Mouse (Mus musculus): ENCODE measurements around the gene Litaf.
A peak's percentile ranks its signal among the peaks of the same experiment; 100 is the strongest.
"Not testable (repeated sequence)": the region's sequence is repeated elsewhere in the genome, so short reads cannot be mapped to it uniquely, and the experiment has no call there.

Litaf gene

DNA sequence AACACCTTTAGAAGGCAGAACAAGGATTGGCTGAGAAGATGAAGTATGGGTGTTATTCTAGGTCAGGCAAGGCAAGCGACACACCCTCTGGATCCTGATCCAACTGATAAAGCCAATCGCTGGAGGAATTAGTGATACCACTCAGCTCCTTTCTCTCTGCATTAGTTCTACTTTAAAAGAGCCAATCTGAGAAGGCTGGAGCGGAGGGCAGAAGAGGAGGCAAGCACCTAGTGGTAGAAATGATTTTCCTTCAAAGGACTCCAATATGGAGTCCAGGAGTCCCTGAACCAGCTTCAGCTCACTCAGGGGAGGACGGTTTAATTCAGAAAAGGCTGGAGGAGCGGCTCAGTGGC lies 74.2 kb downstream of the Litaf start:
- DNase-seq (ENCODE audit: low read depth), result peak; percentile 15

DNA sequence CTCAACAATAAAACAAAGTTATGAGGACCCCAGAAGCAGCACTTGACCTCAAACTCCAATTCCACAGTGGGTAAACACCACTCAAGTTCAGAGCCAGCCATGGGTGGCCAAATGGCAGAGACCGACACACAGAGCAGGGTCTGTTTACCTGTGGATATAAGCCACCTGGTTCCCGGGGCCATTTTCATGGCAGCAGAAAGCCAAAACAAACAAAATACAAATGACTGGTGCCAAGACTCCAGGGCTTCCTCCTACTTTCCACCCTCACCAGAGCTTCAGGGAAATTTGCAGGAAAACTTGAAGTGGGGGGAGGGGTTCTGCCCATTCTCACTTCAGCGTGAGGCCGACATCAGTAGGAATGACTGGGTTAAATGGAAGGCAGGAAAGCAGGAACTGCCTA lies 75.2 kb downstream of the Litaf start:
- DNase-seq (ENCODE audit: low read depth), result no peak

DNA sequence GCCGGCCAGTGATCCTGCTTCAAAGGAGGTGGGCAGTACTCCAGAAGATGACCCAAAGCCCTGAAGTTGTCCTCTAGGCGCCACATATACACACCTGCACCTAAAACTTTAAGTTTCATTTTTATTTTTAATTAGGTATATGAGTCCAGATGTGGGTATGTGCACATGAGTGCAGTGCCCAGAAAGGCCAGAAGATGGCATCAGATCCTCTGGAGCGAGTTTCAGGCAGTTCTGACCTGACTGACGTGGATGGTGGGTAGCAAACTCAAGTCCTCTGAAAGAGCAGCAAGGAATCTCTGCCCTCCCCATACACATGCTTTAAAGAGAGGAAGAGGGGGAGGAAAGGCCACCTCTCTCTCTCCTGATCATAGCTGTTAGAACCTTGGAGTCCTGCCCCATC lies 76.1 kb downstream of the Litaf start:
- peak; percentile 23 for DNase-seq (ENCODE audit: low read depth)

DNA sequence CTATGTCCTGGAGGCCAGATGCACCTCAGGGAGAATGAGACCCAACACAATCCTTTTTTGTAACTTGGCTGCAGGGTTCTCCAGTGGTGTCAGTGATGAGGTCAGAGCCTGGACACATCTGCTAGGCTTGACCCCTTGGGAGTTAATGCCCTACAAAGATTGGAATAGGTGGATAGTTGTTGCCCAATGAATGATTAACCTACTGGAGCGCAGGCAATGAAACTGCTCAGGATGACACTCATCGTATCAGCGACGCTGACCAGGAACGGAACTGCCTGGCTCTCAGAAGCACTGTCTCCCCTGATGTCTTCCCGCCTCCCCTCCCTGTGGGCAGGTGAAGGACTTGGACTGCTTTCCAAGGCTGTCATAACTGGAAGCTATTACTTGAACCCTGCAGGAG lies 76.6 kb downstream of the Litaf start:
- DNase-seq (ENCODE audit: low read depth), result no peak

DNA sequence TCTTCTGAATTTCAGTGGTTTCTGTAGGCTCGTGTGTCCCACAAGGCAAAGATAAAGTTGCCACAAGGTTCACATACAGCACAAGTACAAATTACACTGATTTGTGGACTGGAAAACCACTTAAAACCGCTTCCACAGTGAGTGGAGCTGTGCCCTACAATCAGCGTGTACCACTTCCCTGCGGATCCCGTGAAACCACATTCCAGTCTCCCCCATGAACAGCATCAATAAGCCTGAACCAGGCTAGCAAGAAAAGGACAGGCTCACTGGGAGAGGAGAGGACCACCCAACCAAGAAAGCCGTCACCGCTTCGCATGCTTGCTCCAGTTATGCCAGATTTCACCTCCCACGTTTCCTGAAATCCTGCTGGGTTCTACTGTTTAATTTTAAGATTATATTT lies 77.7 kb downstream of the Litaf start:
- DNase-seq (ENCODE audit: low read depth), result no peak

DNA sequence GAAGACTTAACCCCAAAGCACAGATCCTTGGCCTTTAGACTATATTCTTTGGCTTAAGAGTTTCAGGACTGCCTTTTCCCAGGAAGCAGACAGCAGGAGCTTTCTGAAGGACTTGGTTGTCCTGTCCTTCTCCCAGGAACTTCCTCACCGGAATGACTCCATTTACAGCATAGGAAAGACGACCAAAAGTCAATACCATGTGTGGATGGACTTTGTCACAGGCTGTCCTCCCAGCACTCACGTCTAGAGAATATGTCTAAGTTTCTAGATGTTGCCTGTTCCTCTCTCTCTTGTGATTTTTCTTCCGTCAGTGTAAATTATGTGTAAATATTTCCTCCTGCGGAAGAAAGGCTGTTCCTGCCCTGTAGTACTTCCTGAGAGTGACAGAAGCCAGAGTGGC lies 81.4 kb downstream of the Litaf start:
- DNase-seq (ENCODE audit: low read depth), result no peak

DNA sequence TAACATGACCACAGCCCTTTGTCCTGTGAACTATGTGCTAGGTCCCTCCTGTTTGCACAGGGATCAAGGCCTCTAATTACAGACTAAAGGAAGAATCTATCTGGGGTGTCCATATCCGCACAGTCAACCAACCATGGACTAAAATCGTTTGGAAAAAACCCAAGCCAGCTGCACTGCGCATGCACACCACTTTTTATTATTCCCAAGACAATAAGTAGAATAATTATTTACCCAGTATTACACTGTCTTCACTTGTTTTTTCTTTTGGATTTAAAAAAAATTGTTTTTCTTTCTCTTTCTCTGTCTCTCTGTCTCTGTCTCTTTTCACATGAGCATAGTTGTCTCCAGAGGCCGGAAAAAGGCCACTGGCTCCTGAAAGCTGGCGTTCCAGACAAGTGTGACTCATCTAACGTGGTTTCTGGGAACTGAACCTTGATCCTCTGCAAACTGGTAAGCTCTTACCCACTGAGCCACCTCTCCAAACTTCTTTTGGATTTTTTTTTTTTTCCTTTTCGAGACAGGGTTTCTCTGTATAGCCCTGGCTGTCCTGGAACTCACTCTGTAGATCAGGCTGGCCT lies 84.4 kb downstream of the Litaf start:
- no peak for DNase-seq (ENCODE audit: low read depth)

DNA sequence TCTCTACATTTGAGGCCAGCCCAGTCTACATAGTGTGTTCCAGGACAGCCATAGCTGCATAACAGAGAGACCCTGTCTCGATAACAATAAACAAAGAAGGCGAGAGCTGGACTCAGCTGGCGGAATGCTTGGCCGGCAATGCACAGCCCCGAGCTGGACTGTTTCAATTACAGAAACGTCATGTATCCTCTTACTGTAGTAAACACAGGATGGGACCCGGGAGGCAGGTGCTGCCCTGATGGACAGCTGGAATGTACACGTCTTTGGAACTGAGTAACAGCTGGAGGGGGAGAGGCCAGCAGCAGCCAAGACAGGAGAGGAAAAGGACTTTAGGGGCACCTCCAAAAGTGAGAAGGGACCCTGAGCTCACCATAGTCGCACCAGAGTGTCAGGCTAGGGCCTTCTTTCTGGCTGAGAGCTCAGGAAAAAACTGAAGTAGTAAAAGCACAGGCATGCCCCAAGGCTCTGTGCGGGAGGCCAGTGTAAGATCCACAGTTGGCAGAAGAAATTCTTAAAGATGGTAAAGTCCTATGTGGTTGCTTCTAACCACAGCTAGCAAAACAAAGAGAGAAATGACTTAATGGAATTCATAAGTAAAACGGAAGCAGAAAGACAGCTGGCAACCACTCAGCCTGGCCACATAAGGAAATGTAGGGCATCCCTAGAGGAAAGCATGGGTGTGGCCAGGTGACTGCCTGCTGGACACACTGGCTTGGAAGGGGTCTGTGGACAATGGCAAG lies 86.7 kb downstream of the Litaf start:
- DNase-seq (ENCODE audit: low read depth), result no peak

DNA sequence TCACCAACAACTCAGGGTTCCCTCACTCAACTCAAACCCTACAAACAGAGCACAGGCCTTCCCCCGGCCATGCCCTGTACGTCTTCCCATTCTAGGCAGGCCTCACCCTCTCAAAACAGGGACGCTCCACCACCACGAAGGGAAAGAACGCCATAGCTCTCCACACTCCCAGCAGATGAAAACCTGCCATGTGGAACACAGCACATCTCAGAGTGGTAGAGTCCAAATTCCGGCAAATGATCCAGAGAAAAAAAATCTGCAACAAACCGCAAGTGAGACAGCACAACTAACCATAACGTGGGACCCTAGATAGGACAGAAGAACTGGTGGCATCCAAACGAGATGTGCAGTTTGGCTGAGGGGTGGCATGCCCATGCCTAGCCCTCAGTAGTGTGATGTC lies 88.1 kb downstream of the Litaf start:
- DNase-seq (ENCODE audit: low read depth), result no peak

DNA sequence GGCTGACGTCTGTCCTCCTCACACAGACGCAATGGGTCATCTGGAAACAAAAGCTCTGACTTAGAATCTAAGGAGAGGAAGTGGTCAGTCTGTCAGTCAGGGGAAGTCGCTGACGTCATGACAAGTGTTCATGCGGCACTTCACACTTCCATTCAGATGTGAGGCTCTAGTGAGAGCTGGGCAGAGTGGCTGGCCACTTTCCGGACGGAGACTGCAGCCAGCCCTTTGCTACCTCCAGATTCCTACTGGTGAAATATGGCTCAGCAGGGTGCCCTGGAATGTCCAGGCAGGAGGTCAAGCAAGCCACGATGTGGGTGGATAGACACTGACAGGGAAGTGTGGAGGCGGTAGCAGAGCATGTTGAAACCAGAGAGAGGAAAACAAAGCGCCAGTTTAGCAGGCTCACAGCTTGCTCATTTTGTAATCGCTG lies 89.7 kb downstream of the Litaf start:
- DNase-seq (ENCODE audit: low read depth), result no peak

DNA sequence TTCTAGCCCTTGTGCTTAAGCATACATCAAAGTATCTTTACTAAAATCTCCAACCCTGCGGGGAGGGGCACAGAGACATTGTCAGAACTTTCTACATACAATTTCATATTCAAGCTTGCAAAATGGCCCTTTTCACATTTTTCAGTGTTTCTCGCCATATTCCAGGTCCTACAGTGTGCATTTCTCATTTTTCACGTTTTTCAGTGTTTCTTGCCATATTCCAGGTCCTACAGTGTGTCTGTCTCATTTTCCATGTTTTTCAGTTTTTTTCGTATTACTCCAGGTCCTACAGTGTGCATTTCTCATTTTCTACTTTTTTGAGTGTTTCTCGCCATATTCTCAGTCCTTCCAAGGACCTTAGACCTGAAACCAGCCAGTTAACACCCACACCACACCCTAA lies 91.0 kb downstream of the Litaf start:
- DNase-seq (ENCODE audit: low read depth), result no peak

DNA sequence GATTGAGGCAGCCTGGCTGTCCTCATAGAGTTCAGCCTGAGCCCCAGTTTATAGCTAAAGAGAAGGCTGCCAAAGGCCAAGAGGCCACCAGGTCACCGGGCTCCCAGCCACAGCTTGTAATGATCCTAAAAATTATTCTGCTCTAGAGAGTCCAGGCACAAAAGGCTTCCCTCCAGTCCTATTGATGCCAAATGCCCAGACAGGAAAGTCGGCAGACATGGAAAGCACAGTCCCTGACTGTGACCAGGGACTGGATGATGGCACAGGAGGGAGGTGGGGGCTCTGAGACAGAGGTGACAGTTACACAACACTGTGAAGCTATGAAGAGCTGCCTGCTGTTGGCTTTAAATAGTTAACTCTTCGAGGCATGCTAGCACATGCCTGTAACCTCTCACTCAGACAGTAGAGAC lies 91.9 kb downstream of the Litaf start:
- no peak for DNase-seq (ENCODE audit: low read depth)

DNA sequence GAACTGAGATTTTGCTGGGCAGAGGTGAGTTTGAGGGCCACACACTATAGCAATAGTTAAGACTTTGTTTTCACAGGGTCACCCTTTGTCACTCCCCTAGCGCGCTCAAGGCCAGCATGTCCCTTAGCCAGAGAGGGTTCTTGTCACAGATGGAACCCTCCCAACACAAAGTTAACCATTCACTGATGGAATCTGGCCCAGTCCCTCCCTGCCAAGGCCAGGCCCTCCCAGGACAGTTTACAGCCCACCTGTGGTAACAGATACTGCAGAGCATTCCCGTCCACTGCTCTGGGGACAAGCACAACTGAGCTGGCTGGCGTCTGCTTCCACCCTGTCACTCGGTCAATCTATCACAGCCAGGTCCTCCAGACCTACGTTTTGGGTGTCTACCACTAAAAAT lies 93.7 kb downstream of the Litaf start:
- DNase-seq (ENCODE audit: low read depth), result no peak

DNA sequence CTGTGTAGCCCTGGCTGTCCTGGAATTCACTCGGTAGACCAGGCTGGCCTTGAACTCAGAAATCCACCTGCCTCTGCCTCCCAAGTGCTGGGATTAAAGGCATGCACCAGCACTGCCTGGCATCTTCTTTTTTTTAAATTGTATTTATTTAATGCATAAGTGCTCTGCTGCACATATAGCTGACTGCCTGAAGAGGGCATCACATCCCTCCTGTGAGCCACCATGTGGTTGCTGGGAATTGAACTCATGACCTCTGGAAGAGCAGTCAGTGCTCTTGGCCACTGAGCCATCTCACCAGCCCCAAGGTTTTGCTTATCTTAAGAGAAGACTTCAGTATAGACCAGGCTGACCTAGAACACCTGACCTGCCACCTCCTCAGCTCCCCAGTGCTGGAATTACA lies 96.0 kb downstream of the Litaf start:
- DNase-seq (ENCODE audit: low read depth), result not testable (repeated sequence)

DNA sequence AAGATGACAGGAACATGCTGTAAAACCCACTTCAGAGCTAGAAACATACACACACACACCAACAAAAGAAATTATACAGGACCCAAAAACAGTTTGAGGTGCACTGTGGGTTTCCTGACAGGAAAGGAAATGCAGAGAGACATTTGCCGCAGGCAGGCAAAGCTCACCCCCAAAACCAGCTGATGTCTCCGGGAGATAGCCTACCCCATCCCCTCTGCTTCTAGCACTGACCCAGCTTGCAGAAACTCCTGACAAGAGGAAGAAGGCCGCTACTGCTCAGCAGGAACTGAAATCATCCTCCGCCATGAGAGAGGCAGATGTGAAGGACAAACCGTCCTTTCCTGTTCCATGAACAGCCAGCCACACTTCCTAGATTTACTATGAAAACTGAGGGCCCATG lies 96.6 kb downstream of the Litaf start:
- no peak for DNase-seq (ENCODE audit: low read depth)

DNA sequence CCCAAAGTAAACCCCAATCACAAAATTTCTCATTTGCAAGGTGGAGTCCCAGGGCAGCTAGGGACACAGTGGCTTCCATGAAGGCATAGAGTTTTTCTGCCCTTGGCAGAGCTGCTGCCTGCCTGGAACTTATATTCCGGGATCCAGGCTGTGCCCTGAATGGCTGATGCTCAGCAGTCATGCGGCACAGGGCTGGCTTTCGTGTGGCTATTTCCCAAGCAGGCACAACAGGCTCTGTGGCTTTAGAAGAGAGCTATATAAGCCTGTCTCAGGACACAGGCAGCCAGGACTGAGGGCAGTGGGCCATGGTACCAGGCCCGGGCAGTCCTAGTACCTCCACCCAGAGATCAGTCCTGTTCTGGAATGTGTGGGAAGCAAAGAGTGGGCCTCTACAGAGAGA lies 97.7 kb downstream of the Litaf start:
- no peak for DNase-seq (ENCODE audit: low read depth)

DNA sequence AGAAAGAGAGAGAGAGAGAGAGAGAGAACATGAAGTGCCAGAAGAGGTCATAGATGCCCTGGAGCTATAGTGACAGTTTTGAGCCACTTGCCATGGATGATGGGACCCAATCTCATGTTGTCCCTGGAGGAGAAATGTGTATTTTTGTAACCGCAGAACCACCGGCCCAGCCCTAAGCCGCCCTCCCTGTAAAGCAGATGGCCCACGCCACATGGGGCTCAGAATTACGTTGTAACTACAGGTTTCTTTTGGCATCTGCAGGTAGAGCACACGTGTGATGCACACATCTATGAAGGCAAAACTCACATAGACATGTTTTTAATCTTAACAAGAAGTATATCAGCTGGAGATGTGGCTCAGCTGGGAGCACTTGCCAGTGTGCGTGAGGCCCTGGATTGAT lies 98.2 kb downstream of the Litaf start:
- no peak for DNase-seq (ENCODE audit: low read depth)

DNA sequence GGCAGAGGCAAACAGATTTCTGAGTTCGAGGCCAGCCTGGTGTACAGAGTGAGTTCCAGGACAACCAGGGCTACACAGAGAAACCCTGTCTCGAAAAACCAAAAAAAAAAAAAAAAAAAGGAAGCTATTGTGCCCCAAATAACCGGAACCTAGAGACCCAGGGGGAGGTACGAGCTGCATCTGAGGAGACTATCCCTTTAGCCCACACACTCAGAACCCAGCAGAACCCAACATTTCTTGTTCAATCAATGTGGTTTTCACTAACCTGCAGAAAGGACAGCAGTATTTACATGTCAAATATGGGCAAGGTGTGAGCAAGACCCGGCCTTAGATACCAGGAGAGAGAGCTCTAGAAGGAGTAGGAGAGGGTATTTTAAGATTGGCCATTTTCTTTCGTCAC lies 98.9 kb downstream of the Litaf start:
- no peak for DNase-seq (ENCODE audit: low read depth)

DNA sequence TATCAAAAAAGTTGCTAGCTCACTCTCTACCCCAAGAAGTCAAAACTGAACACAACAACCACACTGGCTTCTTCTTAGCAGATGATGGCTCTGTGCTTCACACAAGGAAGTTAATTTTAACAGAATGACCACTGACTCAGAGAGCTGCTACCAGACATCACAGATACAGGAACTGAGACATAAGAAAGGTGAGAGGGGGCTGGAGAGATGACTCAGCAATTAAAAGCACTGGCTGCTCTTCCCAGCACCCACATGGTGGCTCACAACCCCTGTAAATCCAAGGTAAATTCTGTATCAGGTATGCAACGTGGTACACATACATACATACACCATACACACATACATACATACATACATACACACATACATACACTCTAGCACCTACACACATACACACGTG lies 100.9 kb downstream of the Litaf start:
- DNase-seq (ENCODE audit: low read depth), result no peak

DNA sequence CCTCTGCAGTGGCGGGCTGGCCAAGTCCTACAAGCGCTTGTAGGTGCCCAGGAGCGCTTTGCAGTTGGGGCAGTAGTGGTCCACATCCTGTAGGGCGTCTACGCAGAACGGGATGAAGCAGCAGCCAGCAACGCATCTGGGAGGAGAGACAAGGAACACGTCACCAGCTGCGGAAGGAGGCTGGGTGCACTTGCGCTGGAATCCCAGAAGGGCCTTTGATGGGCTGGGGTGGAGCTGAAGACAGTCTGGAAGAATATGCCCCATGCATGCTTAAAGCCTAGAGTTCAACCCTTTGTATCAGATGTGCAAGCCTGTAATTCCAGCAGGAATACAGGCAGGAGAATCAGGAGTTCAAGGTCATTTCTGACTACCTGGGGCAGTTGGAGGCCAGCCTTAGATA lies 105.0 kb downstream of the Litaf start:
- DNase-seq (ENCODE audit: low read depth), result no peak

DNA sequence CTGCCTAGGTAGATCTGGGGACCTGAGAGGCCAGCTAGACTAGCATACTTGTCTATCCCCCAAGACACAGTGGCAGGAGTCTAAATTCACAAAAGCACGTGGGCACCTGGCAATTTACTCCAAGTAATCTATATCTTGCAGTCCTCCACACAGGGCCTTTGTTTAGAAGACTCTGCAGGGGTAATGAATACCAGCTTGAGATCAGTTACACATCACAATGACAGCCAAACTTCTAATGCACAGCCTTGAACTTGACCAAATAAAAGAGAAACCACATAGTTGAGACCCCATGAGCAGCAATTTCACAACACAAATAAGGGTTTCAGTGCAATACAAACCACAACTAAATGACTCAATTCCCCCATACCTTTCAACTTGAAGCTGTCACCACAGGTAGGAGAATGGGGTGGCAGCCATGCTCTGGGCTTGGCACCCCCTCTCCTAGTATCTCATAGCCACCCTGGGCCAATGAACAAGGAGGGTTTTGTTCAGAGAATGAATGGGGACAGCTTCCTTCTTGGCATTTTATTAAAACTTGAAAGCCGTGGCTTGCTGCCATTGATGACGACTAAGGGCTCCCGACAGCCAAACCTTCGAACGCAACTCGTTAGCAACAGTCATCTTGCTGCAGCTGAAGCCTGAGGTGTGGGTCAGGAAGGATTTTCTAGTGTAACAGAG lies 107.1 kb downstream of the Litaf start:
- DNase-seq (ENCODE audit: low read depth), result no peak

DNA sequence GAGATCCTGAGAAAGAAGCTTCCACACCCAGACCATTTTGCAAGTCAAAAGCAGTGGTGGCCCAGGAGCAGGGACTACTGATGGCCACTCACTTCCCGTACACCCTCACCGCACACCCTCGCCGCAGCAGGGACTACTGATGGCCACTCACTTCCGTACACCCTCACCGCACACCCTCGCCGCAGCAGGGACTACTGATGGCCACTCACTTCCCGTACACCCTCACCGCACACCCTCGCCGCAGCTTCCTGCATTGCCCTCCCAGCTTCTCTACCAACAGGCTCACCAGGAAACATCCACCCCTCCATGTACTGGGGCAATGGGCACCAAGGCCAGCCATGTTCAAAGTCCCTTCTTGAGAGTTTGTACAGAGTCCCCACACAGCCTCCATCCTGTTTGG lies 107.7 kb downstream of the Litaf start:
- not testable (repeated sequence) for DNase-seq (ENCODE audit: low read depth)

DNA sequence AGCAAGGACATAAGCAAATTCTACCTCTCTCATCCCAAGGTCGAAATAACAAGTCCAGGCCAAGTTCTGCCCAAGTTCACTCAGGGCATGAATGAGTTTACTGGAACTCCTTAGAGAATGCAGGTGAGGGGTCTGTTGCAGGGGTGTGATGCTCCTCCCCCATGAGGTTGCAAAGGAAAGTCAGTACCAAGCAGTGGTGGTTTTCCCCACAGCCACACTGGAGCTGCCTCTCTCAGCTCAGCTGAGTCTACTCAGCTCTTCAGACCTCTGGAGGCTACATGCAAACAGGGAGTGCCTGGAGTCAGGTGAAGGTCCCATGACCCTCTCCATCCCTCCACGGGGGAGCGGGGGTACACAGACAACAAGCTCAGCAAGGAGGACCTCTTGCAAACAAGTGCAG lies 108.2 kb downstream of the Litaf start:
- no peak for DNase-seq (ENCODE audit: low read depth)
